Mouse (Mus musculus) brain, embryonic 14.5 days (tissue): ENCODE measurements at regions not wholly inside any gene's neighbourhood (a gene's known extent, or its start where the extent isn't known, plus 50 kb on each side); places are given as distances from the start of the nearest gene placed in this dataset.

Source experiments
- DNase-seq: peaks from one replicate; pipeline ENCODE4 v3.0.0-alpha.2; 2011; ENCODE audit warnings: low read depth
- CTCF ChIP-seq: fragments of 200-500 bp; IDR thresholded peaks from 2 replicates; pipeline ENCODE4 v1.5.1; 2012; ENCODE audit warnings: inconsistent platforms, mild to moderate bottlenecking, moderate library complexity, borderline replicate concordance; ENCODE audit not compliant: insufficient read depth, insufficient read length; ENCODE audit errors: extremely low read depth
- POLR2A ChIP-seq: fragments of 200-500 bp; IDR thresholded peaks from 2 replicates; pipeline ENCODE4 v1.6.1; 2012; ENCODE audit warnings: mild to moderate bottlenecking, inconsistent platforms, borderline replicate concordance; ENCODE audit not compliant: poor library complexity, insufficient read depth, insufficient read length, severe bottlenecking; ENCODE audit errors: extremely low read depth

DNA sequence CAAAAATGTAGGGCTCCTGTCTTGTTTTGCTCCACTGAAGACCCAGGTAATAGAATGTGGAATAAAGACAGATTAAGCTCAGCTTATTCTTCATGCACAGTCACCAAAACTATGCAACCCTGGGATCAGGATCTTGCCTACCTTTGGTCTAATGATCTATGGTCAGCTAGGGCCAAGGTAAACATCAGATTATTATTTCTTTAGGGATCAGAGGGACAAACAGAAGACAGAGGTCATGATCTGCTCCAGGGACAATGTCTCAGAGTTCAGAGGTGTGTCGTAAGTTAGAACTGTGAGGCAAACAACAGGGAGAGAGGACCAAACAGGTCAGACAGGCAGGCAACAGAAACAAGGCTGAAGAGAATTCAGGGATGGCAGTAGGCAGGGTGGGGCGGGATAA, 158.8 kb upstream of the Nr2f2 start:
- TF ChIP-seq CTCF (no peak), POLR2A (no peak)
- DNase-seq, result no peak

GRCm38 (mm10) chr7:70524744-70525143, 158.2 kb upstream of the Nr2f2 start:
- DNase-seq, result no peak
- TF ChIP-seq POLR2A (no peak), CTCF (no peak)

DNA sequence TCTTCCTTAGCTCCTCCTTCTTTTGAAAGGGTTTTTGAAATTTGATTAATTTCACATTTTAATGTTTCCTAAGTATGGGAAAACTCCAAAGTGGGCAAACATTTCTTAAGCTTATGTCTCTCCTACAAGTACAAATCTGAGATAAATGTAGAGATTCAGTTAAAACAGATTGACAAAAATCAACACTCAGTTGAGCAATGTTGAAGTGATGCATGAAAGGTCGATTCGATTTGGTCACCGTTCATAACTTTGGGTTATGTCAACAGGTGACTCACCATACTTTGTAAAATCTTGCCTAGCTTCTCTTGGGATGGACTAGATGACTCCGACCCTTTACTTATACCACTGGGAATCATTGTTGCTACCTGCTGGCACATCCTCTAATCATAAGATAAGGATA, 157.7 kb upstream of the Nr2f2 start:
- no peak for DNase-seq
- no peak for TF ChIP-seq CTCF
- TF ChIP-seq POLR2A, result no peak

GRCm38 (mm10) chr7:70516741-70517140, 150.2 kb upstream of the Nr2f2 start:
- no peak for DNase-seq
- TF ChIP-seq CTCF, result no peak
- TF ChIP-seq POLR2A, result no peak

DNA sequence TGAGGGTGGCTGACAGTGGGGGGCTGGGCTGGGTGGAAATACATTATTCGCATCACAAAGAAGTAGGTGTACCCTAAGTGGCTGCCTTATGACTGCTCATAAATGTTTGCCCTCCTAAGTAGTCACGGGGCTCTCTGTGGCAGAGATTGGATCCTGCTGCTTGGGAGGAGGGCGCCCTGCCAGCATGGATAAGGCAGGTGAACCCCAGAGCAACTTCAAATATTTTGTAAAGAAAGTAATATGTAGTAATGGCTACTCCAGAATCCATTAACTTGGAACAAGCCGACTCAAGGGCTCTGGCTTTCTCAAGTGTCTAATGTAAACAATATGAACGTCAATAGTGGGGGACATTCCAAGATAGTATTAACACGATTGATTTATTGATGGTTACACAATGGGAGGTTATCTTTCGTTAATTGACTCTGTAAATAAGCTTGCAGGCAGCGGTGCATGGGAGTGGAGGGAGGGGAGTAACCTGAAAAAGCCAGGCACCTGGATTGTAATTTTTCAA, 148.9 kb upstream of the Nr2f2 start:
- DNase-seq, result peak; percentile 12
- TF ChIP-seq CTCF, result no peak
- TF ChIP-seq POLR2A, result no peak

DNA sequence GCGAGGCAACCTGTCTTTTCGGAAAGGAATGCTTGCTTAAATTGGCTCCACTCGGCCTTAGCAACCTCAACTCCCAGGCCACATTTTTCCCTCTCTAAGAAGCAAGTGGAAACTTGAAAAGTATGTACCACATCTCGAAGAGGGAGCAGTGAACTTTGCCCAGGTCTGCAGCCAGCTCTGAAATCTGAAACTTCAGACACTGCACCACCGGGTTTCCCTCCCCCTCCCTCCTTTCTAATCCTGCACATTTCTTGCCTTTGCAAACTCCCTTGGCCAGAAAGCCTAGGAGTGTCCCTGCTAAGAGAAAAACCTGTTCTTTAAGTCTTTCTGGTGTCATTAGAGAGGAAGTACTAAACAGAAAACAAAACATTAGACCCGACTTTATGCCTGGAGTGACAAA, 148.1 kb upstream of the Nr2f2 start:
- no peak for TF ChIP-seq POLR2A
- TF ChIP-seq CTCF, result no peak
- peak; percentile 35 for DNase-seq

DNA sequence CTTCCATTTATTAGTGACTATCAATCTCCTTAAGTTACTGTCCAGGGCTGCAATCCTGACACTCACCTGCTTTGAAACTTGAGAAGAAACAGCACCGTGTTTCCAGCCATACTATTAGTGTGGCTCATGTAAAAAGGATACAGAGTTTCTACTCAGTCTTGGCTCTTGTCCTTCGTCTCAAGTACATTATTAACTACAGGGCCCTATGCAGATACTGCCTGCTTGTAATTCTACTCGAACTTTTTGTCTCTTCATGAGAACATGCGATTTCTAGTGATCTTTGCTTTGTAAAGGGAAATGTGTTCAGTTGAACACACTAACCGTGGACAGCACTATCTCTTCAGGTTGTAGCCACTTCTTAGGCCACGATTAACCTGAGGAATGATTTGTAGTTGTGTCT, 145.8 kb upstream of the Nr2f2 start:
- DNase-seq, result no peak
- TF ChIP-seq POLR2A, result no peak
- TF ChIP-seq CTCF, result no peak

GRCm38 (mm10) chr7:70505671-70506181, 139.2 kb upstream of the Nr2f2 start:
- no peak for DNase-seq
- no peak for TF ChIP-seq CTCF
- TF ChIP-seq POLR2A, result no peak

- TF ChIP-seq CTCF (no peak), POLR2A (no peak)
These were observed 135.3 kb upstream of the Nr2f2 start for GRCm38 (mm10) chr7:70501821-70502220.

DNA sequence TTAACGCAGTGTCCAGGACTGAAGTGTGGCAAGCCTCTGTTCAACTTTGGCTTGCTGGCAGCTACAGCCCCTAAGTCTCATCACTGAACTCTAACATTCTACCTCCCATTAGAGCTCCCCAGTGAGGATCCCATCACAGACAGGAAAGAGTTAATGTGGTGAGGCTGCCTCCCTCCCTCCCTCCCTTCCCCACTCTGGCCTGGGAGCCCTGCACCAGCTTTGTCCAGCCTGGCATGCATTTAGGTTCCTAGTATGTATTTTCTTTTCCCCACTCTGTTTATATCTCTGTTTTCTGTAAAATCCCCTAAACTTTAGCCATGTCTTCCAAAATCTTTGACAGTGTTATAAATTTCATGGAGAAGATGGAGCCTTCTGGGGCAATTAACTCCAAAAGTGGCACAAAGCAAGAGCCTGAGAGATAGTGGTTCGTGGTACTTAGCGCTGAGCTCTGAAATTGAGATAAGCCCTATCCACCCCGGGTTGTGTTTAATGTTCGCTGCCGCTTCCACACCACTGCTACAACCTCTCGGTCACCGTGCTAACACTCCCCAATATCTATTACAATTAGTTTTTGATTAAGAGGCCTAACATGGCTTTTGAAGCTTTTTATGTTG, 130.1 kb upstream of the Nr2f2 start:
- no peak for TF ChIP-seq POLR2A
- no peak for TF ChIP-seq CTCF
- DNase-seq, result no peak

More at GRCm38 (mm10) chr7:70501821-70502220, 135.3 kb upstream of the Nr2f2 start:
- no peak for DNase-seq

- no peak for DNase-seq
- TF ChIP-seq CTCF (no peak), POLR2A (no peak)
These were observed 117.7 kb upstream of the Nr2f2 start for GRCm38 (mm10) chr7:70484201-70484600.

GRCm38 (mm10) chr7:70483536-70483935, 117.0 kb upstream of the Nr2f2 start:
- DNase-seq, result no peak
- TF ChIP-seq CTCF, result no peak
- TF ChIP-seq POLR2A, result no peak
